Mouse (Mus musculus) neural tube, embryonic 12.5 days (tissue): ENCODE measurements around the gene Prdm16. TPM values are rescaled to one million over a fixed set of nuclear protein-coding genes. Genes with fewer than 3 reads are reported as not detected.

Experiments used
- ATAC-seq: fragments of 200-750 bp; cut with Nextera tagmentation; 2 replicates; pipeline ENCODE4 v1.8.0; 2017; ENCODE audit warnings: low read depth, mild to moderate bottlenecking, moderate TSS enrichment, moderate library complexity; ENCODE audit not compliant: low FRiP score
- H3K27ac ChIP-seq: fragments of 300-500 bp; sonication (generic); 2 replicates; pipeline ENCODE4 v1.5.1; 2016
- H3K27me3 ChIP-seq: fragments of 300-500 bp; sonication (generic); replicated peaks from 2 replicates; pipeline ENCODE4 v1.6.1; 2016; ENCODE audit warnings: mild to moderate bottlenecking
- H3K36me3 ChIP-seq: fragments of 300-500 bp; sonication (generic); 2 replicates; pipeline ENCODE4 v1.6.1; 2016; ENCODE audit warnings: mild to moderate bottlenecking
- H3K4me1 ChIP-seq: fragments of 300-500 bp; sonication (generic); 2 replicates; pipeline ENCODE4 v1.6.1; 2016
- H3K4me2 ChIP-seq: fragments of 300-500 bp; sonication (generic); replicated peaks from 2 replicates; pipeline ENCODE4 v1.6.1; 2016; ENCODE audit warnings: mild to moderate bottlenecking
- H3K4me3 ChIP-seq: fragments of 300-500 bp; sonication (generic); 2 replicates; pipeline ENCODE4 v1.5.1; 2016
- H3K9ac ChIP-seq: fragments of 300-500 bp; sonication (generic); 2 replicates; pipeline ENCODE4 v1.6.1; 2016; ENCODE audit warnings: mild to moderate bottlenecking
- H3K9me3 ChIP-seq: fragments of 300-500 bp; sonication (generic); 2 replicates; pipeline ENCODE4 v1.6.1; 2016; ENCODE audit warnings: mild to moderate bottlenecking
- WGBS: fragments of 180-500 bp; shearing (Covaris S2); methylation state at CpG from one replicate; pipeline ENCODE4 v1.1.7; 2016; 5-methylcytosine and 5-hydroxymethylcytosine counted together
- polyA plus RNA-seq: library from polyadenylated mRNA; unstranded; fragments of >200 nt; fragmentation: Nextera tagmentation; extraction: Ambion mirVana; gene quantifications from 2 replicates; pipeline ENCODE4 v1.2.1, GENCODE M21; 2016

The Prdm16 gene
- polyA plus RNA-seq, 1 experiment from 2014 or later = 12.9 TPM

GRCm38 (mm10) chr4:154637468-154638319 lies 1.0 kb upstream of the Prdm16 start:
- under 1% methylated on average over 62 of the region's 73 CpGs for WGBS
- H3K36me3 ChIP-seq = no peaks in the 10 kb centered on the region
- H3K4me3 ChIP-seq = peak overlapping the region; percentile 58
- no peaks in the 10 kb centered on the region for H3K9me3 ChIP-seq
- peaks cover 94% of the 10 kb centered on the region for H3K27me3 ChIP-seq
- no peak for ATAC-seq
- H3K27ac ChIP-seq = no peak overlapping the region; the same call in 1 of the 2 replicates
- H3K4me2 ChIP-seq = peak overlapping the region; percentile 88
- peaks cover 60% of the 10 kb centered on the region for H3K4me1 ChIP-seq
- H3K9ac ChIP-seq = peak overlapping the region; percentile 60

- Histone ChIP-seq H3K4me2 (peak overlapping the region; percentile 88), H3K9me3 (no peaks in the 10 kb centered on the region), H3K4me3 (peak overlapping the region; percentile 58), H3K9ac (peak overlapping the region; percentile 79), H3K36me3 (no peaks in the 10 kb centered on the region), H3K27me3 (peaks cover 91% of the 10 kb centered on the region), H3K27ac (peak overlapping the region; percentile 39), H3K4me1 (peaks cover 62% of the 10 kb centered on the region)
- ATAC-seq = peak; percentile 55
- WGBS = under 1% methylated on average over 25 of the region's 30 CpGs
Measured at GRCm38 (mm10) chr4:154636053-154636433, 630 bp downstream of the Prdm16 start.

DNA sequence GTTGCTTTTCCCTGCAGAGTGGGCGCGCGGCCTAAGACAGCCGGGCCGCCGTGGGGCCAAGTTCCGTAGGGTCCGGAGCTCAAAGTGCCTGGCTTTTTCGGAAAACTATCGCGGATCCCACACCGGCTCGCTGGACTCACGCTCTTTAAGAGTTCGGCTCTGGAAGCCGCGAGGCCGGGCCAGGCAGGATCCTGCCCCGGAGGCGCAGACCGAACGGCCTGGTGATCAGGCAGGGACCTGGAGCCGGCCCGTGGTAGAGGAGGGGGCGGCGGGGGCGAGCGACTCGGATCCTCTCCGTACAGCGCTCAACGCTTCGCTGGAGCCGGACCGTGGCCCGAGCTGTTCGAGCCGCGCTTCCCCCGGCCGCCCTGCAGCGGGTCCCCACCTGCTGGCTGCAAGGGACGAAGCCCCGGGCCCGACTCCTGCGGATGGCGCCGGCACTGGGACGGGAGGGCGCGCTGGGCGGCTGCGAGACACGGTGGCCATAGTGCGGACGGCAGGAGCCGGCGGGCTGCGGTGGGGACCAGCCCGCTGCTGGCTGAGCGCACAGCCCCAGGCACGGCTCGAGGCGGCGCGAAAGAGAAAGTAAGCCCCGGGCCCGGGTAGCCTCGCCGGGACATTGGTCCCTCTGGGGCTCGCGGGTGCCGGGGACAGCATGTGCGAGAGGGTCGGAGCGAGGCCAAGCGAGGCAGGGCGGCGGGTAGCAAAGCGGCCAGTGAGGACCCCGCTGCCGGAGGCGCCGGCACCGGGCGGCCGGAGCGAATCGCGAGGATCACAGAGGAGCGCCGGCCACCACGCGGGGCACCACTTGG lies 1.2 kb downstream of the Prdm16 start:
- Histone ChIP-seq H3K27me3 (peaks cover 89% of the 10 kb centered on the region), H3K4me3 (peak overlapping the region; percentile 58), H3K36me3 (no peaks in the 10 kb centered on the region), H3K9me3 (no peaks in the 10 kb centered on the region), H3K4me2 (peak overlapping the region; percentile 88), H3K27ac (peak overlapping the region; percentile 39; the same call in 1 of the 2 replicates), H3K4me1 (peaks cover 56% of the 10 kb centered on the region), H3K9ac (peak overlapping the region; percentile 79)
- ATAC-seq = peak; percentile 45
- under 1% methylated on average over 94 of the region's 94 CpGs for WGBS

- H3K4me2 ChIP-seq = peak overlapping the region; percentile 88
Measured at GRCm38 (mm10) chr4:154634470-154635240, 2.0 kb downstream of the Prdm16 start.

GRCm38 (mm10) chr4:154634001-154634400 lies 2.7 kb downstream of the Prdm16 start:
- Histone ChIP-seq H3K27ac (no peak overlapping the region), H3K9me3 (no peaks in the 10 kb centered on the region), H3K9ac (peak overlapping the region; percentile 33; the same call in 1 of the 2 replicates), H3K4me3 (peak overlapping the region; percentile 58), H3K4me2 (peak overlapping the region; percentile 88), H3K27me3 (peaks cover 87% of the 10 kb centered on the region), H3K4me1 (peaks cover 66% of the 10 kb centered on the region), H3K36me3 (no peaks in the 10 kb centered on the region)
- ATAC-seq = no peak
- WGBS = 32% methylated on average over 3 of the region's 3 CpGs

More at GRCm38 (mm10) chr4:154634470-154635240, 2.0 kb downstream of the Prdm16 start:
- H3K4me3 ChIP-seq = peak overlapping the region; percentile 58
- peaks cover 61% of the 10 kb centered on the region for H3K4me1 ChIP-seq
- 4% methylated on average over 44 of the region's 44 CpGs for WGBS
- peaks cover 86% of the 10 kb centered on the region for H3K27me3 ChIP-seq
- H3K9me3 ChIP-seq = no peaks in the 10 kb centered on the region
- no peaks in the 10 kb centered on the region for H3K36me3 ChIP-seq
- H3K27ac ChIP-seq = no peak overlapping the region
- ATAC-seq = no peak
- H3K9ac ChIP-seq = peak overlapping the region; percentile 79

DNA sequence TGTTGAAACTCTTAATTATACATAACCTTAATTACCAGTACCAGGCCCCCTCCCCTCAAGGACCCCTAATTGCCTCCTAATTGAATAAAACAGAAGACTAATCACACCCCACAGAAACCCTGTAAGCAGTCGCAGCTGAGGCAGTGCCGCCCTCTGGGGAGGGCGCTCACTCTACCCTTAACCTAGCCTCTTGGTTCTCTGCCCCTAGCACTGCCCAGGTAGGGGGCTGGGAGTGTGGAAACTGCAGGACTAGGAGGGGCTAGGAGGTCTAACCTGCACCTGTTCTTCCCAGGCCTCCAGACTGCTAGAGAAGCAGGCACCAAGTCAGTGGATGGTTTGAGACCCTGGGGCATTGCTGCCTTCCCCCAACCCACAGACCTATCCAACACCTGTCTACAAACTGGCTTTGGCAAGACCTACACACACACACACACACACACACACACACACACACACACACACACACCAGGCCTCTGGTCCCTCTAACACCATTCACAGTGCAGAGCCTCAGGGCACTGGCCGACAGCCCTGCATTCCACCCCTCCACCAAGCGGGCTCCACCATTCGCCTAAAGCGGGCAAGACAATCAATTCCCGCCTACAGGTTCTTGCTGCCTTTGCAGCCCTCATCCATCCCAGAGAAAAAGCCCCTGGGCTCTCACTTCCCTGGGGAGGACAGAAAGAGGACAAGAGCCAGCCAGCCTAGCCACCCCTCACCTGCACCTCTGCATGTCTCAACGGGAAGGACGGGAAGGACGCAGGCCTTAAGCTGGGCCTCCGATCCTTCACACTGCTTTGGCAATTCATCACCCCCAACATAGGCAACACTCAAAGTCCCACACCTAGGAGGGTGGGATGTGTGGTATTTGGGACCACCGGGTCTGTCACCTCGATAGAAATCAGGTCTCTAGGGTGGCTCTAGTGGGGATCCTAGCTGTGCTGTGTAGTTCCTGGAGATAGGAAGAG lies 3.6 kb downstream of the Prdm16 start:
- H3K9me3 ChIP-seq = no peaks in the 10 kb centered on the region
- H3K4me2 ChIP-seq = peak overlapping the region; percentile 88
- H3K36me3 ChIP-seq = no peaks in the 10 kb centered on the region
- H3K4me1 ChIP-seq = peaks cover 63% of the 10 kb centered on the region
- H3K27ac ChIP-seq = no peak overlapping the region
- ATAC-seq = no peak
- 0 out of 2 replicates have a peak overlapping the region, but pooled peaks have one; percentile 33 for H3K9ac ChIP-seq
- 22% methylated on average over 14 of the region's 14 CpGs for WGBS
- peaks cover 87% of the 10 kb centered on the region for H3K27me3 ChIP-seq
- peak overlapping the region; percentile 19 for H3K4me3 ChIP-seq

- 59% methylated on average over 3 of the region's 3 CpGs for WGBS
- peaks cover 68% of the 10 kb centered on the region for H3K4me1 ChIP-seq
- no peak overlapping the region for H3K4me3 ChIP-seq
- no peak for ATAC-seq
- no peak overlapping the region for H3K27ac ChIP-seq
- H3K9me3 ChIP-seq = no peaks in the 10 kb centered on the region
- peaks cover 72% of the 10 kb centered on the region for H3K27me3 ChIP-seq
- H3K4me2 ChIP-seq = no peak overlapping the region
- no peak overlapping the region for H3K9ac ChIP-seq
- no peaks in the 10 kb centered on the region for H3K36me3 ChIP-seq
Measured at GRCm38 (mm10) chr4:154630763-154631162, 5.9 kb downstream of the Prdm16 start.

DNA sequence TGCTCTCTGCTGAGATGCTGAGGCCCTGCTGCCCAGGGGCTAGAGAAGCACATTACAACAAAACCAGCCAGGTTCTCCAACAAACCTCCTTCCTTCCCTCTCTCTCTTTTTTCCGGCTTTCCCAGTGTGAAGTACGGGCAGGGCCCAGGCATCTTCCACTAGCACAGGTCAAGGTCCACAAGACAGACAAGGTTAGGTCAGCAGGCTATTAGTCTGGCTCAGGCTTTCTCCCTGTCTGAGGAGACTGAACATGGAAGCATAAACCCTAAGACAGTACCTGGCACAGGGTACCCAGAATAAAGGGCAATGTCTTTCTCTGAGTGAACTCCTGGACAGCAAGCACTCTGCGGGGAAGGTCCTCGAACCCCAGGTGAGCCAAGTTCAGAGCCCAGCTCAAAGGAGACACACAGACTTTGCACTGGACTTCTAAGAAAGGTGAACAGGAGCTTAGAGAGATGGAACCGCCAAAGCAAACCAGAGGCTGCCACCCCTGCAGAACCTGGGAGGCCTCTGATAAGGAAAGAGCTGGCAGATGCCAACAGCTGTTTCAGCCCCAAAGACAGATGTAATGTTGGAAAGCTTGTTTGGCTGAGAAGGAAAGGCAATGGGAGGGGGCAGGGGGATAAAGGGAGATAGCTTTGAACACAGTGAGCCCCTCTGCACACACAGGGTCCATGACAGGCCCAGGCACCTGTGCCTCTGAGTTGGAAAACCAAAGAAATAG lies 9.1 kb downstream of the Prdm16 start:
- H3K27ac ChIP-seq = no peak overlapping the region
- no peaks in the 10 kb centered on the region for H3K9me3 ChIP-seq
- H3K9ac ChIP-seq = no peak overlapping the region
- H3K4me1 ChIP-seq = peaks cover 44% of the 10 kb centered on the region
- no peak for ATAC-seq
- WGBS = 79% methylated on average over 5 of the region's 5 CpGs
- H3K36me3 ChIP-seq = no peaks in the 10 kb centered on the region
- H3K27me3 ChIP-seq = peaks cover 54% of the 10 kb centered on the region
- H3K4me3 ChIP-seq = no peak overlapping the region
- no peak overlapping the region for H3K4me2 ChIP-seq

GRCm38 (mm10) chr4:154626282-154626681 lies 10.4 kb downstream of the Prdm16 start:
- Histone ChIP-seq H3K4me1 (peaks cover 45% of the 10 kb centered on the region), H3K9ac (no peak overlapping the region), H3K4me3 (no peak overlapping the region), H3K27ac (no peak overlapping the region), H3K27me3 (peaks cover 44% of the 10 kb centered on the region), H3K9me3 (no peaks in the 10 kb centered on the region), H3K36me3 (no peaks in the 10 kb centered on the region), H3K4me2 (no peak overlapping the region; the same call in 1 of the 2 replicates)
- whole genome bisulfite sequencing = 85% methylated on average over 2 of the region's 2 CpGs
- ATAC-seq = no peak

GRCm38 (mm10) chr4:154625710-154626109 lies 11.0 kb downstream of the Prdm16 start:
- no peak overlapping the region for H3K4me3 ChIP-seq
- no peak overlapping the region for H3K27ac ChIP-seq
- no peaks in the 10 kb centered on the region for H3K36me3 ChIP-seq
- no peak for ATAC-seq
- no peak overlapping the region for H3K9ac ChIP-seq
- peaks cover 45% of the 10 kb centered on the region for H3K4me1 ChIP-seq
- WGBS = 60% methylated on average over 14 of the region's 14 CpGs
- H3K9me3 ChIP-seq = no peaks in the 10 kb centered on the region
- no peak overlapping the region; the same call in 1 of the 2 replicates for H3K4me2 ChIP-seq
- peaks cover 41% of the 10 kb centered on the region for H3K27me3 ChIP-seq
